Mouse (Mus musculus): ENCODE measurements around the gene Rnf220. TPM values are rescaled to one million over a fixed set of nuclear protein-coding genes. Genes with fewer than 3 reads are reported as not detected.

Rnf220 gene
- polyA plus RNA-seq, 1 experiment from 2014 or later: 50.7 TPM

- no peak for ATAC-seq
- Histone ChIP-seq H3K36me3 (ENCODE audit: insufficient read depth, low read length) (no peaks in the 10 kb centered on the region), H3K27ac (ENCODE audit: low read length) (no peak overlapping the region), H3K27me3 (replicated peaks; ENCODE audit: insufficient read depth, low read length) (no peaks in the 10 kb centered on the region), H3K4me2 (replicated peaks; ENCODE audit: low read depth, low read length) (no peak overlapping the region), H3K4me3 (ENCODE audit: low read depth, low read length) (no peak overlapping the region), H3K4me1 (ENCODE audit: insufficient read depth, low read depth, low read length) (no peaks in the 10 kb centered on the region), H3K9ac (replicated peaks; ENCODE audit: low read depth) (no peak overlapping the region), H3K9me3 (ENCODE audit: low read length) (no peaks in the 10 kb centered on the region)
- TF ChIP-seq EP300 (IDR thresholded peaks at IDR 0.05) (no peak), CTCF (IDR thresholded peaks at IDR 0.05) (no peak)
- no peak for DNase-seq (ENCODE audit: low spot score)
- WGBS: 67% methylated on average over 12 of the region's 14 CpGs
Observed at GRCm38 (mm10) chr4:117409144-117410048, 87.5 kb downstream of the Rnf220 start.

- H3K4me3 ChIP-seq (ENCODE audit: low read depth, low read length): no peak overlapping the region
- DNase-seq (ENCODE audit: low spot score): no peak
- no peaks in the 10 kb centered on the region for H3K27me3 ChIP-seq (replicated peaks; ENCODE audit: insufficient read depth, low read length)
- no peaks in the 10 kb centered on the region for H3K4me1 ChIP-seq (ENCODE audit: insufficient read depth, low read depth, low read length)
- no peak overlapping the region for H3K4me2 ChIP-seq (replicated peaks; ENCODE audit: low read depth, low read length)
- TF ChIP-seq EP300 (IDR thresholded peaks at IDR 0.05) (no peak), CTCF (IDR thresholded peaks at IDR 0.05) (no peak)
- ATAC-seq: no peak
- no peaks in the 10 kb centered on the region for H3K9me3 ChIP-seq (ENCODE audit: low read length)
- H3K36me3 ChIP-seq (ENCODE audit: insufficient read depth, low read length): no peaks in the 10 kb centered on the region
- no peak overlapping the region for H3K9ac ChIP-seq (replicated peaks; ENCODE audit: low read depth)
- 85% methylated on average over 5 of the region's 5 CpGs for WGBS
- no peak overlapping the region for H3K27ac ChIP-seq (ENCODE audit: low read length)
Observed at GRCm38 (mm10) chr4:117407945-117408344, 88.9 kb downstream of the Rnf220 start.

GRCm38 (mm10) chr4:117405999-117406398 lies 90.9 kb downstream of the Rnf220 start:
- ATAC-seq: no peak
- no peaks in the 10 kb centered on the region for H3K36me3 ChIP-seq (ENCODE audit: insufficient read depth, low read length)
- no peak overlapping the region for H3K27ac ChIP-seq (ENCODE audit: low read length)
- no peaks in the 10 kb centered on the region for H3K9me3 ChIP-seq (ENCODE audit: low read length)
- H3K27me3 ChIP-seq (replicated peaks; ENCODE audit: insufficient read depth, low read length): no peaks in the 10 kb centered on the region
- H3K9ac ChIP-seq (replicated peaks; ENCODE audit: low read depth): no peak overlapping the region
- TF ChIP-seq EP300 (IDR thresholded peaks at IDR 0.05): no peak
- TF ChIP-seq CTCF (IDR thresholded peaks at IDR 0.05): no peak
- DNase-seq (ENCODE audit: low spot score): no peak
- no peak overlapping the region for H3K4me2 ChIP-seq (replicated peaks; ENCODE audit: low read depth, low read length)
- H3K4me3 ChIP-seq (ENCODE audit: low read depth, low read length): no peak overlapping the region
- 44% methylated on average over 9 of the region's 9 CpGs for WGBS
- no peaks in the 10 kb centered on the region for H3K4me1 ChIP-seq (ENCODE audit: insufficient read depth, low read depth, low read length)

GRCm38 (mm10) chr4:117405211-117405610 lies 91.6 kb downstream of the Rnf220 start:
- ATAC-seq (no peak), DNase-seq (ENCODE audit: low spot score) (no peak)
- Histone ChIP-seq H3K4me2 (replicated peaks; ENCODE audit: low read depth, low read length) (no peak overlapping the region), H3K4me1 (ENCODE audit: insufficient read depth, low read depth, low read length) (no peaks in the 10 kb centered on the region), H3K36me3 (ENCODE audit: insufficient read depth, low read length) (no peaks in the 10 kb centered on the region), H3K9me3 (ENCODE audit: low read length) (no peaks in the 10 kb centered on the region), H3K27ac (ENCODE audit: low read length) (no peak overlapping the region), H3K27me3 (replicated peaks; ENCODE audit: insufficient read depth, low read length) (no peaks in the 10 kb centered on the region), H3K9ac (replicated peaks; ENCODE audit: low read depth) (no peak overlapping the region), H3K4me3 (ENCODE audit: low read depth, low read length) (no peak overlapping the region)
- 85% methylated on average over 6 of the region's 6 CpGs for WGBS
- TF ChIP-seq CTCF (IDR thresholded peaks at IDR 0.05) (no peak), EP300 (IDR thresholded peaks at IDR 0.05) (no peak)

GRCm38 (mm10) chr4:117403411-117403810 lies 93.4 kb downstream of the Rnf220 start:
- TF ChIP-seq CTCF (IDR thresholded peaks at IDR 0.05) (no peak), EP300 (IDR thresholded peaks at IDR 0.05) (no peak)
- Histone ChIP-seq H3K4me2 (replicated peaks; ENCODE audit: low read depth, low read length) (no peak overlapping the region), H3K9me3 (ENCODE audit: low read length) (no peaks in the 10 kb centered on the region), H3K4me3 (ENCODE audit: low read depth, low read length) (no peak overlapping the region), H3K36me3 (ENCODE audit: insufficient read depth, low read length) (no peaks in the 10 kb centered on the region), H3K27ac (ENCODE audit: low read length) (no peak overlapping the region), H3K27me3 (replicated peaks; ENCODE audit: insufficient read depth, low read length) (no peaks in the 10 kb centered on the region), H3K9ac (replicated peaks; ENCODE audit: low read depth) (no peak overlapping the region), H3K4me1 (ENCODE audit: insufficient read depth, low read depth, low read length) (no peaks in the 10 kb centered on the region)
- ATAC-seq (no peak), DNase-seq (ENCODE audit: low spot score) (no peak)
- WGBS: 23% methylated on average over 3 of the region's 3 CpGs

- H3K9ac ChIP-seq (replicated peaks; ENCODE audit: low read depth): no peak overlapping the region
- H3K4me3 ChIP-seq (ENCODE audit: low read depth, low read length): no peak overlapping the region
- no peak overlapping the region for H3K4me2 ChIP-seq (replicated peaks; ENCODE audit: low read depth, low read length)
- no peaks in the 10 kb centered on the region for H3K4me1 ChIP-seq (ENCODE audit: insufficient read depth, low read depth, low read length)
- H3K27ac ChIP-seq (ENCODE audit: low read length): no peak overlapping the region
- no peaks in the 10 kb centered on the region for H3K36me3 ChIP-seq (ENCODE audit: insufficient read depth, low read length)
- TF ChIP-seq CTCF (IDR thresholded peaks at IDR 0.05) (no peak), EP300 (IDR thresholded peaks at IDR 0.05) (no peak)
- 30% methylated on average over 11 of the region's 11 CpGs for WGBS
- DNase-seq (ENCODE audit: low spot score): no peak
- H3K9me3 ChIP-seq (ENCODE audit: low read length): no peaks in the 10 kb centered on the region
- no peaks in the 10 kb centered on the region for H3K27me3 ChIP-seq (replicated peaks; ENCODE audit: insufficient read depth, low read length)
- no peak for ATAC-seq
Observed at GRCm38 (mm10) chr4:117397128-117397527, 99.7 kb downstream of the Rnf220 start.

Data from lung, postnatal 0 days (tissue).